Mouse (Mus musculus) T-cell, adult 2 months (primary cell): Measurements from ENCODE around the gene Dusp13.

Source experiments
- DNase-seq: peaks from one replicate; pipeline ENCODE4 v3.0.0; 2022; ENCODE audit warnings: low spot score

Dusp13 gene

DNA sequence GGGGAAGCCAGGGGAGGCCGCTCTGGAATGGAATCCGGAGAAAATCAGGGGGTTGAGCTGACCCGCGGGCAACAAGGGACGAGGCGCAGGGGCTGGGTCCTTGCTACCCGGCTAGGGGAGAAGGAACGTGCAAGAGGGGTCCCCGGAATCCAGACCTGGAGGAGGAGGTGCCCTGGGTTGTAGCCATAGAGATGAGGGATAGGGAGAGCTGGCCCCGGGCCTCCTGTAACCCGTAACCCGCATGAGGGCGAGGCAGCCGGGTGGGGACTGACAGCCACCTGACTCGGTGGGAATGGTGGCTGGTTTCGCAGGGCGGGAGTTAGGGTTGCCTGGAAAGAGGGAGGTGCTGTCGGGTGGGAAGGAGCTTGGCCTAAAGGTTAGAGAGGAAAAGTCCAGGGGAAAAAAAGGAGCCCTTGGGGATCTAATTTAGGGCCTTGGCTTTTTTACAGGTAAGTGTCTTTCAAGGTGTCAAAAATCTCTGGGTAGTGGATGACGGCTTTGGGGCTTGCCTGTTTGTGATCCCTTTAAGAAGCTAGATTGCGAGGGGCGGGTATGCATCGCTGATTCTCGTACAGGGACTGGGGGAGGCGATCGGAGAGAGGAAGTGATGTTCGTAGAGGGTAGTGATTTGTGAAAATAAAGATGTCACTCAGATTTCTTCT lies at the start of gene Dusp13:
Gene Dusp13, minus strand, starts transcription at position 301 of the 662 bp plus-strand sequence.
- peak; percentile 88 for DNase-seq

DNA sequence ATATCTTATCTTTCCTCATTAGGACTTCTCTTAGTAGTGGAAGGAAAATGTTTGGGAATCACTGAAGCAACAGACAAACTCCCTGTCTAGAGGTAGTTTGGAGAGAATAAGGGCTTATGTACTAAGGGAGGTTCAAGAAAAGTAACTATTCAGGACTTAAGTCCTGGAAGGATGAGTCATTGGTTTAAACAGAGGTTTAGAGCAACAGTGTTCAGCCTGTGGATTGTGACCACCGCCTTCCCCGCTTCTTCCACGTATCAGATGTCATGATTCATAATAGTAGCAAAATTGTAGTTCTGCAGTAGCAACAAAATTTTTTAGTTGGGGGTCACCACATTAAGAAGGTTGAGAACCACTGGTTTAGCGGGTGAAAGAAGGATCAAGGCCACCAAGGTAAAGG lies 49.7 kb upstream of the Dusp13 start:
- DNase-seq: no peak

- no peak for DNase-seq
These were observed 41.3 kb upstream of the Dusp13 start for GRCm38 (mm10) chr14:21792250-21792649.

GRCm38 (mm10) chr14:21791722-21792121 lies 40.7 kb upstream of the Dusp13 start:
- no peak for DNase-seq

GRCm38 (mm10) chr14:21790585-21791251 lies 39.7 kb upstream of the Dusp13 start:
- no peak for DNase-seq

DNA sequence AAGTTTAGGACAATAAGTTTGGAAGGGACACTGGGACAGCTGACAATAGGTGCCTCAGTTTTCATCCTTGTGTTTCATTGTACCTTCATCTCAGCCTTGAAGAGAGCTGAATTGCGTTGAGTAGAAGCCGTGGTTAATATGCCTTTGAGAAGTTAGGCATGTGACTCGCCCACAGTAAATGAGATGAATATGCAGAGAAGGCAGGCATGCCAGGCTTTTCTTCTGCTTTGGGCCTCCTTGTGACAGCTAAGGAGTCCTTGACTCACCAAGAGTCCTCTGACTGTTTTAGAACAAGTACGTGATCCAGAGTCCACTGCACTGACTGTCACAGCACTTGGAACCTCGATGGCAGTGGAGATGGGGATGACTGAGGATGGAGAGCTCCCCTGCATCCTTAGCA lies 37.1 kb upstream of the Dusp13 start:
- no peak for DNase-seq

GRCm38 (mm10) chr14:21787374-21787773 lies 36.4 kb upstream of the Dusp13 start:
- no peak for DNase-seq

DNA sequence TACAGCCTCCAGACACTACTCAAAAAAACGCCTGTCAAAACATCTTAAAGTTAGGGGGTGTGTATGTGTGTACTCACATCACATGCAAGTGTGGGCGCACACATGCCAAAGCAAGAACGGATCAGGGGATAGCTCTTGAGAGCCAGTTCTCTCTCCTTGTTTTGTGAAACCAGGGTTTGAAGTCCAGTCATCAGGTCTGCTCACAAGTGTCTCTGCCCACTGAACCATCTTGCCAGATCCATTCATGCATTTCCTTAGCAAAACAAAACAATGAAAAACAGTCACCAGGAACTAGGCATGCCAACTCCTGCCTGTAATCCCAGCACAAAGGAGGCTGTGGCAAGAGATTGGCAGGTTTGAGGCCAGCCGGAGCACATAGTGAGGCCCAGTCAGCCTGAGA lies 35.5 kb upstream of the Dusp13 start:
- no peak for DNase-seq

GRCm38 (mm10) chr14:21776201-21776600 lies 25.2 kb upstream of the Dusp13 start:
- no peak for DNase-seq

DNA sequence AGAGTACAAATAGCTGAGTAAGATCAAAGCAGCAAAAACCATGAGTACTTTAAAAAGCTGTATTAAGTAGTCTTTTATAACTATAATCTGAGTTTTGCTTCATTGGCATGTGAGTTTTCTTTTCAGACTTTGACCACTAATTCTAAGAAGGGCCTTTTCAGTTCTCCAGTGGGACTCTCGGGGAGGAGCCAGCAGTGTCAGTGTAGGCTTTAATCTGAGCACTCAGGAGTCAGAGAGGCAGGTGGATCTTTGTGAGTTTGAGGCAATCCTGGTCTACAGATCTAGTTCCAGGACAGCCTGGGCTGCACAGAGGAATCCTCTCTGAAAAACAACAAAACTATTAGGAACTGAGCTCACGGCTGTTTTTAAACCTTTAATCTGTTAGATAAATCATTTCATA lies 23.0 kb upstream of the Dusp13 start:
- no peak for DNase-seq

- no peak for DNase-seq
These were observed 21.7 kb upstream of the Dusp13 start for GRCm38 (mm10) chr14:21772506-21773281.

- no peak for DNase-seq
These were observed 15.5 kb upstream of the Dusp13 start for GRCm38 (mm10) chr14:21766398-21766958.

DNA sequence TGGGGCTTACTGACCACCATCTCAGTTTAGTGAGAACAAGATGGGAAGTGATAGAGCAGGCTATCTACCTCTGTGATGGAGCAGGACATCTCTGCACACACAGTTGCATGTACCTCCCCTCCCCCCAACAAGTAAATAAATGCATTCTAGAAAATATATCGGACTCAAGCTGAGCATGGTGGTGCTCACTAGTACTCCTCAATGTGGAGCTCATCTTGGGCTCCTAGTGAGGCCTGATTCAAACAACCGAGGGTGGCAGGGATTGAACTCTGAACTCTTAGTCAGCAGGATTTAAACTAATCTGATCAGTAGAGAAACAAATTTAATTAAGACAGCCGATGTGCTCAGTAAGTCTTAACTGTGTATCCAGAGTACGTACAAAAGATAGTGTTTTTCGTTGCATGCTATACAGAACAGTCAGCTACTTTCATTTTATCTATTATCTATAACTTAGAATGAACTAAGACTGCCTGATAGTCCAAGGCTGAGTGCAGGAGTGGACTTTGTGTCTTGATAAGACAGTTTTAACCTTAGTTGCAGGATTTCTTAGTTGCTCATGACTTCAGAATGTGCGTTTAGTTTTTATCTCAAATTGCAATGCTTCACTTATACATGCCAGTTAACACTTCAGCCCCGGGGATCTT lies 14.9 kb upstream of the Dusp13 start:
- DNase-seq: no peak

- DNase-seq: no peak
These were observed 13.7 kb upstream of the Dusp13 start for GRCm38 (mm10) chr14:21764646-21765045.

DNA sequence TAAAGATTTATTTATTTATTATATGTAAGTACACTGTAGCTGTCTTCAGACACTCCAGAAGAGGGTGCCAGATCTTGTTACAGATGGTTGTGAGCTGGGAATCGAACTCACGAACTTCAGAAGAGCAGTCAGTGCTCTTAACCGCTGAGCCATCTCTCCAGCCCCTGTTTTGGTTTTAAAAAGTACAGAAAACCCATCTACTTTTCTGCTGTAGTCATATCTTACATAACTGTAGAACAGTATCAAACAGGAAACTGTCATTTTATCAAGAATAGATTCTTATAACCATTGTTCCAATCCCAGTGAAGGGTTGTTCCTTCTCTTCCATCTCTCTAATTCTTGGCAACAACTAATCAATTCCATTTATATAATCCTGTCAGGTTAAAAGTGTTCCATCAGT lies 12.8 kb upstream of the Dusp13 start:
- DNase-seq: no peak

- no peak for DNase-seq
These were observed 10.6 kb upstream of the Dusp13 start for GRCm38 (mm10) chr14:21761560-21761959.

DNA sequence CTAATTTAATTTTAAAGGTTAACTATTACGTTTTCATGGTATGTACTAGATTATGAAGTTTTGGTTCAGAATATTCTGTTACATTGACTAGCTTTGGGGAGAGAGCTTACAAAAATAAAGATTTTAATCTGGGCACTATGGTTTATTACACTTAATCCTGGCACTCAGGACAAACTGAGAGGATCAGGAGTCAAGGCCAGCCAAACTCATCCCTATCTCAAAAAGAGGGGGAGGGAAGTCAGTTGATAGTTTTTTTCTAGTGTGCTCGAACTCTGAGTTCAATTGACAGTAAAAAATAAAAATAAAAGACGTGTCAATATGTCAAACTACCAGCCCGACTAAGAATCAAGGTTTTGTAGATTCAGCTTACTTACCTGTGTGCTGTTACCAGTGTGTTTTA lies 2.4 kb upstream of the Dusp13 start:
- DNase-seq: no peak

DNA sequence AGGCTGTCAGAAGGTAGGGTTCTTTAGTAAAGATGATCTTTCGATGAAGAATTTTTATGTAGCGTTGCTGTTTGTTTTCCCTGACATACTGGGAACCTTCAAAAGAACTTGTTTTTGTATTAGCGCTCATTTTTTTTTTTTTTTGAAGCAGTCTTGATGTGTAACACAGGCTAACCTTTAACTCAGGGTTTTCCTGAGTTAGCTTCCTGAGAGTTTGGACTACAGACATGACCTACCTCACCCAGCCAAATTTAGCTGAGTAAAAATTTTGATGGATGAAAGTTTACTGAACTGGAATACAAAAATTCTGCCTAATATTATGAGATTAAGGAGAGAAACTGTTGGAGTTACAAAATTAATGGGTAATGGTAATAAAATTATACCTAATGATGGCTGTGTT lies 1.4 kb upstream of the Dusp13 start:
- no peak for DNase-seq

DNA sequence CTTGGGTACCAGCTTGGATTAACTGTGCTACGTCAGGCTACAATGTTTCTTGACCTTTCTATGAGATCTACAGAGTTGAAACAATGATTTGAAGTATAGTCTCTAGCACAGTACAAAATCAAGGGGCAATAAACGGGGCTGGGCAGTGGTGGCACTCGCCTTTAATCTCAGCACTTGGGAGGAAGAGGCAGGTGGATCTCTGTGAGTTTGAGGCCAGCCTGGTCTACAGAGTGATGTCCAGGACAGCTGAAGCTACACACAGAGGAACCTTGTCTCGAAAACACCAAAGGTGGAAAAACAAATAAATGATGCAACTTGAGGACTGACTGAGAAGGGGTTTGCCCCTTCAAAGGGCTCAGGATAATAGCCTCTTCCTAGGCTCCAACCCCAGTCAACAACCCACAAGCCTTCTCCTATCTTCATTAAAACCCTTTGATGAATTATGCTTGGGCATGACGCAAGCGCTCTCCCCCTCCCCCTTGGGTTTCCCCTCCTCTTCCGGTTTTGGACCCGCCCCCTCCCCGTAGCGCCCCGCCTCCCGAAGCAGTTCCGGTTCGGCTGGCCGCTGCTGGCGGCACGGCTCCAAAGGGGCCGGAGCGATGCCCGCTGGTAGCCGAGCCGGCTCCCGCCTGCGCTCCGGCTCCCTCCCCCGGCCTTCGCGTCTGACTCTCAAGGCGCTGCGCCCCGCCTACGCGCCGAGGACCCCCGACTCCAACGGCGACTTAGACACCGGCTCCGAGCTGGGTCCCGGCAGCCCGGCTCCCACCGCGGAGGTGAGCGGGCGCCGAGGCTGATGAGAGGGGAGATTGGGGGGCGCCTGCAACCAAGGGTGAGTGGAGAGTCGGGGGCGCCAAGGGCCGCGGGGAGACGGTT lies 737 bp downstream of the Dusp13 start, which contains the start of gene Samd8:
Gene Samd8, plus strand, starts transcription at position 524 of the 873 bp plus-strand sequence.
- peak; percentile 85 for DNase-seq

DNA sequence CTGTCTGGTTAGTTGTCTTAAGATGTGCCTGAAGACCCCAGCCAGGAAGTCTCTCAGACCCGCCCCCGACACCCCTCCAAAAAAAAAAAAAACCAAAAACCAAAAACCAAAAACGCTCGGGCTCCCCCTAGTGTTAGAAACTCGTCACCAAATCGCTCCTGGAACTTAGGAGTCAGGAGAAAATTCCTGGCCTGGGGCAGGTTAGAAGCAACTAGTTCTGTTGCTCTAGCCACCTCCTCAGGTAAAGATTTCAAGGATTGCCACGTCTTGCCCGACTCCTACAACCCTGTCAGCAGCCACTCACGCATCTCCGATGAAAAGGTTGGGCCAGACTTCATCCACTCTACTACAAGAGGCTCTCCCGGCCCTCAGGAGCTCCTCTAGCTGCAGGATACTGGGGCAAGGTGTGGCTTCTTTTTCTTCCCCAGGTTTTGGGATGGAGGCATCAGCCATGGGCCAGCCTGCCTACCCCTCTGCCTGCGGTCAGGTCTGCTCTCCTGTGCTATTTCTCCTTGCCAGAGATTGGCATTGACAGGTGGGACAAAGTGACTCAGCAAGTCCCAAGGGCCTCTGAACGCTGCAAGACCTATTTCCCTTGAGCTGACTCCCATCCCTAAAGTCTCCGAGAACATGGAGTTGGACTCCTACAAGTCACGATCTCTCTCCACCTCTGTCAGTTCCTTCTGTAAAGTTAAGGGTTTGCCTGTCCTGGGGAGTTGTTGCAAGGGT lies 2.7 kb downstream of the Dusp13 start:
- DNase-seq: no peak
